Mouse (Mus musculus): ENCODE data around the gene 4930595D18Rik.
A peak's percentile ranks its signal among the peaks of the same experiment; 100 is the strongest.

The 4930595D18Rik gene

DNA sequence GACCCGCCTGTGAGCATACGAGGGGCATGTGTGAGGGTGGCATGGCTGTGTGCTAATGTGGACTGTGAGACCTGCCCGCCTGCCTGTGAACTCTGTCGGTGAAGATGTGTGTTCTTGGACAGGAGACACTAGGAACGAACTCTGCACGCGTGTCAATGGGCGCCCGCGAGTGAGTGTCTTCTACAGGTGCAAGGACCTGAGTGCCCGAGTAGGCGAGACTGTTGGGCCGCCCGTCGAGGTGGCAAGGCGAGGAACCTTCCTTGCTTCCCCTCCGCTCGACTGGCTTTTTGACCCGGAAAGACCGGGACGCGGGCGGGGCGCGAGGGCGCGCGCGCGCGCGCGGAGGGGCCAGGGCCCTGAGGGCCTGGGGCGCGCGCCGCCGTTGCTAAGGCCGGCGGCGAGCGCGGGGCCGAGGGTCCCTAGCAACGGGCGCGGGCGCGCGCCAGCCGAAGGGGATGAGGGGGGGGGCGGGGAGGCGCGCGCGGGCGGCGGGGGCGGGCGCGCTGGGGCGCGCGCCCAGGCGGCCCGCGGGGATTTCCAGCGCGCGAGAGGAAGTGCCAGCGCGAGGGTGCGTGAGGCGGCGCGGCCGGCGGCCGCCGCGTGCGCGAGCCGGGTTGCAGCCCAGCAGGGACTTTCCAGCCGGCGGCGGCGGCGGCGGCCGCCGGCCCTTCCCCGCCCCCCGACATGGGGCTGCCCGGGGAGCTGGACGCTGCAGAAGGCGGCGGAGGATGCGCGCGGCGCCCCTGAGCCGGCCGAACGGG lies 18.3 kb downstream of the 4930595D18Rik start, which contains the start of gene Traf3:
Gene Traf3 (plus strand): TSS at position 540 of the 761 bp plus-strand sequence.
- DNase-seq (ENCODE audit: extremely low read depth, low read depth): no peak

DNA sequence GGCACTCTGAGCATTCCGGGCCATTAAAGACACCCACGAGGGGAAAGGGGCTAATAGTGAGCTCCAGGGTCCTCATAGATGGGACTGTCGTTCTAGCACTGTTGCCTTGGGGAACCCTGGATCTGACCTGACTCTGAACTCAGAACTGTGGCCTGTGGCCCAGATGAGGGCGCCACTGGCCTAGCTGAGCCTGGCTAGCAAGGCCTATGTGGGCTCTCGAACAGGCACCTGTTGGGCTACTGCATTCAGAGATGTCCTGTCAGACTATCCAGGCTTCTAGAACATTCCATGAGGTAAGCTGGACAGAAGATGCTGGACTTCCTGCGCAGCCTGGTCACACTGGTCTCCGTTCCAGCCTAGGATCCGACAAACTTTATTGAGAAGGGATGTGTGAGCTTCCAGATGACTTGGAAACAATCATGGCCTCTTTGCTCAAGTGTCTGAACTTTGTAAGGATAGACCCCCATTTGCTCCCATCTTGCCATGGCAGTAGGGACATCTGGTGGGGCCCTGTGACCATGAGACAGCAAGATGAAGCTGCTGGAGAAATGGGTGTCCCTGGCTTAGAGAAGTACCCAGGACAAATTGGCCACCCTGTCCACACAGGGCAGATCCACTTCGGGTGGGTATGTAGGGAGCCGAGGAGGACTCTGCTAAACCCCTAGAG lies 19.0 kb downstream of the 4930595D18Rik start:
- DNase-seq (ENCODE audit: extremely low read depth, low read depth): peak; percentile 49

DNA sequence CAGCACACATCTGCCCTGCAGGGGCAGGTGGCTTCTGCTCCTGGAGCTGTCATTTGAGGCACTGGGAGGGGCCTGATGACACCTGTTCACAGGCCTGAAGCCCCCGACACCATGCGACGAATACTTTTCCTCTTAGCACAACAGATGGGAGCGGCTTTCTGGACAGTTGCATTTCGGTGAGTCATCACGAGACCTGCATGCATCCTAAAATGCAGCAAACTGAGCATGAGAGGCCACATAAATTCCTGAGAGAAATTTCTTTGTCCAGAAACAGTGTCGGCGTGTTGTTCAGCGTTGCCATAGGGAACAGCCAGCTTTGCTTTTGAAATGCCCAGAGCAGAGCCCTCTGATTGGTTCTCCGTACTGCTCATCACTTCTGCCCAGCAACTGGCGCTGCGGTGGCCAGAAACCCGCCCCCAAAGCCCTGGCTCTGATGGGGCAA lies 20.0 kb downstream of the 4930595D18Rik start:
- DNase-seq (ENCODE audit: extremely low read depth, low read depth): peak; percentile 87

DNA sequence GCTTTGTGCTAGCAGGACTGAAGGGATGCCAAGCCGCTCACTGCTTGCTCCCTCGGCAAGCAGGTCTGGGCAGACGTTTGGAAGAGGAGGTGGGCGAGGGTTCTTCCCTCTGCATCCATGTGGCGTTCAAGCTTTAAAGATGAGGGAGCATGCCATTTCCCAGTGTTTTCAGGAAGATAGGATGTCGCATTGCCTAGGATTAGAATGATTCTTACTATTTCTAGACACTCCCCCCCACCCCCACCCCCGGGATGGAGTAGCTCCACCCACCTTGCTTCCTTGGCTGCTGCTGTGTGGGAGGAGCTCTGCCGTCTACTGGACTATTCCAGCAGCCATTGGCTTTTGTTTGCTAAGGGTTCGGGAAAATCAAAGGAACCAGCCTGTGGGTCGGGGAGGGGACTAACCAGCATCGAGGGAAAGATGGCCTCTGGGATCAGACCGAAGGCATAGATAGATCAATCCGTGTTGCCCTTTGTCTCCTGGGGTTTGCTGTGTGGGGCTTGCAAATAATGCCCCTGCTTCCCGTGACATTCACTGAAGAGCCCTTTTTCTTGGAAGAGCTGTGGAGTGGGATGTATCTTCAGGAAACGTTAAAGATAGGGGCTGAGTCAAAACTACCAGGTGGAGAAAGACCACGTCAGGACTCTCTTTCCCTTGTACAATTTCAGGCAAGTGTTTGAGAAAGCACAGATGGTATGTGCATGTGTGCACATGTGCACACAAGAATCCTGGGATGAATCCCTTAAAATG lies 21.8 kb downstream of the 4930595D18Rik start:
- DNase-seq (ENCODE audit: extremely low read depth, low read depth): peak; percentile 64

DNA sequence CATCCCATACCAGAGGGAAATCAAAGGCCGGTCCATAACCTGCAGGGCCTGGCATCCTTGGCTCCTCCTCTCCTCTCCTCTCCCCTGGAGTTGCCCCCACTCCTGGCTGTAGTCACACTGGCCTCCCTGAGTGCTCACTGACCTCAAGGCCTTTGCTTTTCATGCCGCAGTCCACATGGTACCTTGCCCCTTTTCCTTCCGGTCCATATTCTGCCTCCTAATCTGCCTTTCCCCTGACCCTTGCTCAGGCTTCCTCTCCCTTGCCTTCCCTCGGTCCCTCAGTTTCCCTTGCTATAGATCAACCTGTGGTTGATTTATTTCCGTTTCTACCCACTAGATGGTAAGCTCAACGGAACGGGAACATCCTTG lies 22.4 kb downstream of the 4930595D18Rik start:
- no peak for DNase-seq (ENCODE audit: extremely low read depth, low read depth)

DNA sequence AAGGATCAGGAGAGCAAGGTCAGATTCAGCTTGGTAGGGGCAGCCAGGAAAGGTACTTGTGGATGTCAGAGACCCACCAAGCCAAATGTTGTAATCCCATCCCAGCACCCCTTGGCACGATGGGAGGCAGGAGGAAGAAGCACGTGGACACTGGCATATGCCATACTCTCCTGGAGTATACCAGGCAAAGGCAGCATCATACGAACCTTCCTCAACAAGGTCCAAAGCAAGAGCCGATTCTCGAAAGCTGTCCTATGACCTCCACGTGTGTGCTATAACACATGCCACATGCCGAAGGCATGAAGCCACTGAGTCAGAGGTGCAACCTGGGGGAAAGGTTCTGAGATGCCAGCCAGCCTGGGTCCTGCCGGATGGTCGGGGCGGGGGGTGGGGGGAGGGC lies 23.4 kb downstream of the 4930595D18Rik start:
- DNase-seq (ENCODE audit: extremely low read depth, low read depth): no peak

DNA sequence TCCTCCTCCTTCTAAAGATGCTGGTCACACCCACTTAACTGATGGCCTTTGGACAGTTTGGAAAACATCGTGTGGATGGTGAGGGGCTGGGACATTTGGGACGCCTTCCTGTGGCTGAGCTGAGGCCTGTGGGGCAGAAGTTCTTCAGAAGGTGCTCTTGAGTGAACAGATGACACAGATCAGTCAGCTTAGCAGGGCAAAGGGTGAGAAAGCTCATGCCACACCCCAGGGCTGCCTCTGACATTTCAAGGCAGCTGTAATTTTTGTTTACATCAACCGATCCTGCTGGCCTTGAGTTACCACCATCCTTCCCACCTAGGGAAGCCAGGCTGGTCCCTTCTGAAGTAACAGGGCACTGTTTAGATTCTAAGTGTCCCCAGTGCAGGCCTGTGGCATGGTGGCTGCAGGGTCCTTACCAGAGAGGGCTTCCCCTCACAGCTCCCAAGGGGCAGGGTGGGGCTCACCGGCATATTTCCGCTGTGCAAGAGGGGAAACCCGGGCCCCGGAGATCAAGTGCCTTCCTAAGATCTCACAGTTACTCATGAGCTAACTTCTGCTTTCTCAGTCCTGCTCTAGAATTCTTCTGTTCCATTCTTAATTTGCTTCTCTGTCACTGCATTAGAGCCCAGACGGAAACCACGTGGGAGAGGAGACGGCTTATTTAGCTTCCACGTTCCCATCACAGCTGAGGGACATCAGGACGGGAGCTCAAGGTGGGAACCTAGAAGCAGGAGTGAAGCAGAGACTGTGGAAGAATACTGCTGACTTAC lies 24.4 kb downstream of the 4930595D18Rik start:
- DNase-seq (ENCODE audit: extremely low read depth, low read depth): peak; percentile 94

DNA sequence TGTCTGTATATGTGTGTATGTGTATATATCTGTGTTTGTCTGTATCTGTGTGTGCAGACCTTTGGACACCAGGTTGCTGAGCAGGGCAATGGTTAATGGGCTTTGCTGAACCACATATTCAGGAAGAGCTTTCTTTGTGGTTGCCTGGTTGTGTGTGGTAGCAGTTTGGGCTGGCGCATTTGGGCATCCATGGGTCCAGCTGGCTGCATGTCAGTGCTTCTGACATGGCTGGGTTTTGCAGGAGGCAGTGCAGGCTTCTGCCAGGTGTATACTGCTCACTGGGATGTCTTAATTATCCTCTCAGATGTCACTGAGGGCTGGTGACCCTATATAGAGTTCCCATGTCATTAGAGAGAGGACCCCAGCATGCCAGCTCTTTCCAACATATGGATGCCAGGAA lies 28.5 kb downstream of the 4930595D18Rik start:
- no peak for DNase-seq (ENCODE audit: extremely low read depth, low read depth)

DNA sequence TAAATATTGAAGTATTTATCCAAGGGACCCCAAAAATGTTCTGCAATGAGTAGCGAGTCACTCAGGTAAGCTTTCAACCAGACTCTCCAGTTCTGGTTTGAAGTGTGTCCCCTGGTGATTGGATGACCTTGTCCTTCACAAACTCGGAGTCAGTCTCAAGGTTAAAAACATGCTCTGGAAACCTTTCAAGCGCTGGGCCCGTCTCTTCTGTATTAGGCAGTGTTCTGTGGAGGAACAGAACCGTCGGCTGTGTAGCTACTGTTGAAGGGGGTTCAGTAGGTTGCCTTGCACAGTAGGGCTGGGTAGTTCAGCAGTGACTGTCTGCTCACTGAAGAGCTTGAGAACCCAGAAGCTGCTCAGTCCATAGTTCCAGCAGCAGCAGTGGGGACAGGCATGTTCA lies 29.6 kb downstream of the 4930595D18Rik start:
- DNase-seq (ENCODE audit: extremely low read depth, low read depth): no peak

DNA sequence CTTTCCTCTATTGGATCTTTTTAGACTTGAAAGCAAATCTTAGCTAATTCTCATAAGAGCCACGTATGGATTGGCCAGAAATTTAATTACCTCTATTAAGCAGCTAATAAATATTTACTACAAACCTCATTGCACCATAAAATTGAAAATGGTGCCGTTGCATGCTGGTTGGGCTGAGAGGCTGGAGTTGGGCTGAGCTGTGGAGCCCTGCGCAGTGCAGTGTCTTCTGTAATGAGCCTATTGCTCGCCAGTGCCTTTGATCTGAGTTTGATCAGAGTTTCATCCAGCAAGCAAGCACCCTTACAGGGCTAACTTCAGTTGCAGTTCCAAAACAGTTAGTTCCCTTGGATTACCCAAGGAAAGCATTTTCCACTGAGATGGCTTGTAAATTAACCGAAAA lies 30.3 kb downstream of the 4930595D18Rik start:
- no peak for DNase-seq (ENCODE audit: extremely low read depth, low read depth)

DNA sequence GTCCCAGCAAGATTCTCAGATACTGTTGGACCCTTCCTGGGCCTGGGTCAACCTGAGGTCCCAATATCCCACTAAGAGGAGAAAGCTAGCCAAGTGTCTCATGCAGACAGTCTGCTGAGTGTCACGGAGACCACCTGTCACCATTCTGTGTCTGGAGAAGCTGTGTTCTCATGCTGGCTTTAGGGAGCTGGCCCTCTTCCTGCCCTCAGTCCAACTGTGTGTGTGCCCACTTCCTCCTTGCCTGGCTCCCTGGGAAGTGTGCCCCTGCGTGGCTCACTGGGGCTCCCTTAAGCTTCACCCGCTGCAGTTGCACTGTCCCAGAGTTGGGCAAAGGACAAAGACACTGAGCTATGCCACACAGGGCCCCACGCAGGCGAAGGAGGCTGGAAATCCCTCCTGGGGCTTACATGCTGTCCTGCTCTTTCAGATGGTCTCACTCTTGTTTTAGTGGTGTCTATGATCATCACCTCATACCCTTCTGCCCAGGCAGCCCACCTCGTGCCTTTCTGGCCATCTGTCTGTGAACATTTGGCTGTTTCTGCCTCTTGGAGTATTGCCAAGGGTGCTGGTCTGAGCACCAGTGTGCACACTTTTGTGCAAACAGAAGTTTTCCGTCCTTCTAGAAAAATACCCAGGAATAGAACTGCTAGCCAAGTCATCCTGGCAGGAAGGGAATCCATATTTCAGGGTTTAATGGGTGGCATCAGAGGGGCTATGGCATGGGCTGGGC lies 31.1 kb downstream of the 4930595D18Rik start:
- DNase-seq (ENCODE audit: extremely low read depth, low read depth): no peak

DNA sequence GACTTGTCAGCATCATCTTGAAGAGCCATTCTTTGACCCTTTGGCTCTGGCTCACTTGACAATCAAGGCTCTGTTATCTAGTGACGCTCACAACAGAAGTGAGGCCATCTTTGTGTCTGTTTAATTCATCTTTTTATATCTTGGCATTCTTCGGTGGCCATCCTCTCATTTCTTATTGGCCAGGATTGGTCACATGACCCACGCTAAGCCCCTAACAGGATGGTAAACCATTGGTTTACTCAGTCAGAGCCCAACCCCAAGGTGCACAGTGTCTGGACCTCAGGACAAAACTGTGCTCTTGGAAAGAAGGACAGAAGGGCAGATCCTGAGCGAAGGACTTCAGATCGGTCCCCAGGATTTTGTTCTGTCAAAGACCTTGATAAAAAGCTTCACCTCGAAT lies 31.7 kb downstream of the 4930595D18Rik start:
- DNase-seq (ENCODE audit: extremely low read depth, low read depth): no peak

DNA sequence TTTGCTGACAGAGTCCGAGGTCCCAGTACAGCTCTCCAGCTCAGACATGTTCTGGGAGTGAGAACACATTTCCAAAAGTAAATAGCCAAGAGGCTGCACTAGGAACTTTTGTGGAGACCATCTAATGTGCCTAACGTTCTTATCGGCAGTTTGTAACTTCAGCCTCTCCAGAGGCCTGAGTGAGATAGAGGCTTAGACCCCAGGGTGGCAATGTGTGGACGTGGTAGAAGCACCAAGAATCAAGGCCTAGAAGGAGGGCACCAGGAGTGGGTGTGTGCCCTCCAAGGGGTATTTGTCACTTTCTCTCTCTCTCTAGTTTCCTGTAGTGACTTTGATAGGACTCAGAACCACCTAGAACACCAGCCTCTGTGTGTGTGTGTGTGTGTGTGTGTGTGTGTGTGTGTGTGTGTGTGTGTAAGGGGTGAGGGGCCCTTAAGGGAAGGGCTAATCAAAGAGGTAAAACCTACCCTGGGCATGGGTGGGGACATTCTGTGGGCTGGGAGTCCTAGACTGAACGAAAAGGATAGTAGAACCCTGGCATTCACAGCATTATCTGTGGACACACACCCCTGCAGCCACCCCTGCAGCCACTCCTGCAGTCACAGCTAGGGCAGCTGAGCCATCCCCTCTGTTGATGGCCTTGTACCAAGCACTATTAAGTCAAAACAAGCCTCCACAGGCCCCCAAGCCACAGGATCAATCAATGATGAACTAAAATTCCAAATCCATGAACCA lies 32.7 kb downstream of the 4930595D18Rik start:
- no peak for DNase-seq (ENCODE audit: extremely low read depth, low read depth)

DNA sequence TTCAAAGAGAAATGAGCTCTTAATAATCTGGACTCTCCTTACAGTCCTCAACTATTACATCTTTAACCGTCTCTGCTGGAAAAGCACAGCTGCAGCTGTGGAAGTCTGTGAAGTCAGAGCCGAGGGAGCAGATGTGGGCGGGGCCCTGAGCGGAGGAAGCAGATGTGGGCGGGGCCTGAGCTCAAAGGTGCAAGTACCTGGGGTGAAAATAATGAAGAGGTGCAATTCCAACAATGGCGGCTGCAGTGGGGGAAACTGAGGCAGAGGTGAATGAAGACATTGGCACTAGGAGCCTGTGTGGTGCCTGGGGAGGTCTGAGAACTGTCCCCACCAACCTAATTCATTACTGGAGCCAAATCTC lies 34.1 kb downstream of the 4930595D18Rik start:
- DNase-seq (ENCODE audit: extremely low read depth, low read depth): no peak

DNA sequence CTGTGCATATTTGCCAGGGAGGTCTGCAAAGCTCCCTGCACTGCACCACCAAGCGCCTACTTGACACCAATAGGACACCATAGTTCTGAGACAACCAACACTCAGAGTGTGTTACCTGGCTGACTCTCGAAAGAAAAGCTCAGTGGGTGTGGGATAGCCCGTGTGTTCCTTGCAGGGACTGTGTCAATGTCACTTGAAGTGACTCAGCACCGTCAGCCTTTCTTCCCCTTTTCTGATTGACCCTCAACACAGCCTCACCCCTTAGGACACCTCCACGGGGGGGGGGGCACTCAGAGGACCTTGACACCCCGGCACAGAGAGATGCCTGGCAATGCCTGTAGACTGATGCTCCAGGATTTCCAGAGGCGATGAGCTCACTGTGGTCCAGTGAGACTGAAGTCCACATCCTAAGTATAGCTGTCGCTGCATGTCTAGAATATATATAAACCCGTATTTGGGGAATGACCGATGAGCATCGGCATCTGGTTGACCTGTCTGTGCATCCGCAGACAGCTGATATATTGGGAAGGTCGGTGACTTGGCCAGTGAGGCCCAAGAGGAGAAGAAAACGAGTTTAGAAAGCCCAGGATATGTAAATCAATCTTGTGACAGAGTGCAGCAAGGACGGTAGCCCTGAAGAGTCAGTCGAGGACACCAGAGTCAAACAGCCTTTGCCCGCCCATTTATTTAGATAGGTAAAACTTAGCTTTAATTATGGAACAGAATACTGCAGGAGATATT lies 34.6 kb downstream of the 4930595D18Rik start:
- DNase-seq (ENCODE audit: extremely low read depth, low read depth): no peak

DNA sequence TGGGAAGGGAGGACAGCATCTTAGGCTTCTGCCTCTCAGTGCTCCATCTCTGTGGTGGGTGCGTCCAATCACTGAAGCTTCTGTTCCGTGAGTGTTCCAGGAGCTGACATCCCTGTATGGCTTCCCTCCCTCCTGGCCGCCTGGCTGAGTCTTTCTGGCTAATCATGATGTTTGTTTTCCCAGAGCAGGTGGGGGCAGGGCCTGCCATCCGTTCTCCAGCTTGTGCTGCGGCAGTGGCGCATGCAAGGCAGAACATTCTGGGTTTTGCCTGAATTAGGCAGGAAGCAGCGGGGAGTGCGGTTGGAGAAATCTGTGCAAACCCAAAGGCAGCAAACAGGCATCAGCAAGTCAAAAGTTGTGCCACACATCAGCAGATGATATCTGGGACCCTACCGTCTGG lies 39.0 kb downstream of the 4930595D18Rik start:
- no peak for DNase-seq (ENCODE audit: extremely low read depth, low read depth)

DNA sequence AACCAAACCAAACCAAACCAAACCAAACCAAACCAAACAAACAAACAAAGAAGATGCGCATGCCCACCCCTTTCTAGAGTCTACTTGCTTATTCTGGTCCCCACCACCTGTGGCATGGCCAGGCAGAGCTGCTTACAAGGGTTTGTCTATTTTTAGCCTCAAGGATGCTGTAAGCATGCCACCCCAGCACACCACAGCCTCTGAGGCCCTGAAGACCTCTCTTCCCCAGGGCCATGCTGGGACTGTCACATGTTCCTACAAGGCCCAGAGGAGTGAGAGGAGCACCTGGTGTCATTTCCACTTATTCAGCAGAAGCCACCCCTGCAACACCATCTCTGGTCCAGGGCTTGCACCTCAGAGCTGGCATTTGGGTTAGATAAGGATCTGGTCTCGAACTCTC lies 39.7 kb downstream of the 4930595D18Rik start:
- no peak for DNase-seq (ENCODE audit: extremely low read depth, low read depth)

DNA sequence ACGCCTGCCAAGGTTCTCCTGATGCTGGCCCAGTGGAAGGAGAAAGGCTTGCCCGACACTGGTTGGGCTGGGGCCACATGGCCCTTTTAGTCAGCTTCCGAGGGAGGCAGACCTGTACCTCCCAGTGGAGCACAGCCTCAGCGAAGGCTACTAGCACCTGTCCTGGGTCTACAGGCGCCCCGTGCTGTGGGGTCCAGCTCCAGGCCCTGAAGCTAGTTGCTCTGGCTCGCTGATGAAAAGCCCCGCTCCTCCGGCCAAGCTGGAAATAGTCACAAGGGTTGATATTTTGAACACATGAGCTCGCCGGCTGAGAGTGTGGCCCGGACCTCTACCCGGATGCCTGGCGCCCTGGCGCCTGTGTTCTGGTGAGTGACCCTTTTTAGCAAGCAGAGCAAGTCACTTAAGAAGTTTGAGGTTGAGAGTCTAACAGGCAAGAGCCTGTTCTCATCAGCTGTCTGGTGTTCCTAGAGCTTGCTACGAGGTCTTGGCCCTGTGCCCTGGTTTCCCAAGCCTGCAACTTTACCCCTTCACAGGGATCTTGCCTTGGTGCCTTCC lies 40.7 kb downstream of the 4930595D18Rik start:
- no peak for DNase-seq (ENCODE audit: extremely low read depth, low read depth)

DNA sequence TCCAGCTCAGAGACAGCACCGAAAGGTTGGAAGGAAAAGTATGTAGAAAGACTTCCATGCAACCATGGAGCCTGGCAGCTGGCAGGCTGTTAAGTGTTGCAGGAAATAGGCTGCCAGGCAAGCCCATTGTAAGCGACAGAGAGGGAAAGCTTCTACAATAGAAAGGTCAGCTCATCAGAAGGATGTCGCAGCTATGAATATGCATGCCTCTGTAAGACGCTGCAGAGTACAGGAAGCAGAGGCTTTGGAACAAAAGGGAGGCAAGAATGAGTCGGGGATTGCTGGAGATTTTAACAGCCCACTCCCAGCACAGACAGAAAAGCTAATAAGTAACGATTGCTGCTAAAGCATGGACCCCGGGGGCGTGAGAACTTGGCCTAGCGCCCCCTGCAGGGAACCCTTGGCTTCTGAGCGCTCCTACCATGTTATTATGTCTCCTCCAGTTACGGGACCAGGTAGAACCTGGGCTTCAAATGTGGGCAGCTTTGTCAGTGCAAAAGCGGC lies 41.2 kb downstream of the 4930595D18Rik start:
- no peak for DNase-seq (ENCODE audit: extremely low read depth, low read depth)
